Mouse (Mus musculus) kidney, adult 2 months (tissue): ENCODE results near the gene Dgkg.

ENCODE experiments used
- CTCF ChIP-seq: fragments of 200-500 bp; conservative IDR thresholded peaks from 2 replicates; pipeline ENCODE4 v1.5.1; 2011; ENCODE audit warnings: low read depth, mild to moderate bottlenecking, control low read depth, low read length, moderate library complexity, mixed read lengths; ENCODE audit not compliant: insufficient read depth, insufficient read length
- POLR2A ChIP-seq: fragments of 200-500 bp; IDR thresholded peaks from one replicate; pipeline ENCODE4 v1.6.1; 2011; ENCODE audit warnings: low read depth, low read length, control low read depth

- no peak for TF ChIP-seq CTCF
- TF ChIP-seq POLR2A: no peak
Observed at GRCm38 (mm10) chr16:22495259-22495658, 161.8 kb downstream of the Dgkg start.
